Mouse (Mus musculus) neutrophil, adult 5-6 weeks (primary cell): ENCODE results near the gene Ngef. TPM values are rescaled to one million over a fixed set of nuclear protein-coding genes. Genes with fewer than 3 reads are reported as not detected.

Source experiments
- ATAC-seq: fragments of 151-379, 151-347 bp; 2 replicates; pipeline ENCODE4 v1.8.0; 2017; ENCODE audit warnings: mild to moderate bottlenecking, moderate TSS enrichment; ENCODE audit not compliant: insufficient number of reproducible peaks, poor library complexity, low FRiP score, severe bottlenecking; ENCODE audit errors: extremely low read depth
- total RNA-seq: library from RNA; stranded (forward); fragments of 200-1000 nt; gene quantifications from 2 replicates; pipeline ENCODE4 v1.2.3, GENCODE M21; 2017

Ngef gene
- total RNA-seq, 1 experiment from 2014 or later: not detected

DNA sequence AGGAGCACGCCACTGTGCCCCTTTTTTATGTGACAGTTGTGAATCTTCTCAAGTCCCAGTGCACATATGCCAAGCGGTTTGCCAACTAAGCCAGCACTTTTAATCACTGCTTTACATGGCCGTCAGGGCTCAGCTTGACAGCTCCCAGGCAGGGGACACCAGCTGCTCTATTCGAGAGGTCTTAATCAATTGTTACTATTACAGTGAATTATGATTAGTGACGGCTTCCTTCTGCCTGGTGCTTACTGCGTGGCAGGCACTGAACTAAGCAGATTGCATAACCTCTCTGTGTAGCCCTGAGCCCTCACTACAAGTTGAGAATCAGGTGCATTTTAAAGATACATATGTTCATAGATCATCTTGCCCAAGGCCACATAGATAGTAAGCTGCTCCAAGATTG, 683 bp upstream of the Ngef start:
- no peak for ATAC-seq

GRCm38 (mm10) chr1:87573261-87573660, 409 bp downstream of the Ngef start:
- no peak for ATAC-seq

GRCm38 (mm10) chr1:87568398-87568797, 5.3 kb downstream of the Ngef start:
- ATAC-seq: peak; percentile 41; the same call in 1 of the 2 replicates

GRCm38 (mm10) chr1:87565760-87566159, 7.9 kb downstream of the Ngef start:
- no peak for ATAC-seq

- no peak for ATAC-seq
Measured at GRCm38 (mm10) chr1:87562967-87563366, 10.7 kb downstream of the Ngef start.

- no peak for ATAC-seq
Measured at GRCm38 (mm10) chr1:87553586-87553985, 20.1 kb downstream of the Ngef start.

GRCm38 (mm10) chr1:87551008-87551407, 22.7 kb downstream of the Ngef start:
- ATAC-seq: no peak

- ATAC-seq: no peak
Measured at GRCm38 (mm10) chr1:87541614-87542013, 32.1 kb downstream of the Ngef start.

DNA sequence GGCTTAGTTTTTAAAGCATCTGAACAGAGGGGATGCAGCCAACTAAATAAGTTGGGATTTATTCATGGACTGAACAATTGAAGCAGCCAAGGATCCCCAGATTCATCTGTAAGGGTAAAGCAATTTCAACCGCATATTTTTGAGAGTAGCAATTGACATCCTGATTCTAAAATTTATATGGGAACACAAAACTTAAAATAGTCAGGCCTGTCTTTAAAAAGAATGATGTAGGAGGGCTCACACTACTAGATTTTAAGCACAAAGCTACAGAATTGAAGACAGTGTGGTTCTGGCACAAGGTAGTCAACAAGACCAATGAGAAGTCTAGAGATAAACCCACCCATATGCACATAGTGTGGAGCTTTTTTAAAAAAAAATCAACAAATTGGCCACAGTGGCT, 36.7 kb downstream of the Ngef start:
- ATAC-seq: no peak

DNA sequence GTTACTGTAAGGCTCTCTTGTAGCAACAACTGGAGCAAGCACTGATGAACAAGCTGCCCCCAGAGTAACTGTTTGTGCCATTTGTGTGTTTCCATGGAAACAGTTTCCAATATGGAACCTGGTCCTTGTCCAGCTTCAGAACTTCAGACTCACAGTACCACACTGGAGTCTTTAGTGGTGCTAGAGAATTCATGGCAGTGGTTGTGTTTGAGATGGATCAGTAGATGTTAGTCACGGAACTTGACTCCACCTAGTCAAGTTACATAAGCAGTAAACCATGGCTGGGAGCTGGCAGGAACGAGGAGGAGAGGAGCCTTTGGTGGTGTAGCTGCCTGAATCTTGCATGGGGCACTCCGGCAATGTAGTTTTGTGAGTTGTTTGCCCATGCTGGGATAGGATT, 39.6 kb downstream of the Ngef start:
- no peak for ATAC-seq

GRCm38 (mm10) chr1:87532346-87532745, 41.3 kb downstream of the Ngef start:
- no peak for ATAC-seq

DNA sequence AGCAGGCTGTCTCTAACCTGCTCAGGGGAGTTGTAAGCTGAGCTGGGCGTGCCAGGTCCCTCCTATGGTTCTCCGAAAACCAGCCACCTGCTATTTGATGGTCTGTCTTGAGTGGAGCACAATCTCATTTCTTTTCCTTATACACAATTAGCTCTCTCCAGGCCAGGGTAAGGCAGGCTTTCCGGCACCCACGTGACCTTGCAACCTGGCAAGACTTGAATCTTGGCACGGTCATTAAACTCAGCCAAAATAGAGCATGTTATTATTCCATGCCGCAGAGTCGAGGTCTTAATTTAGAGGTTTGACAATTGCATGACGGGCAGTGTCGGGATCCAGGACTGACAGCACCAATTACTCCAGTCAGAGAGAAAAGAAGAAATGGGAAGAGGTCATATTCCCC, 46.5 kb downstream of the Ngef start:
- ATAC-seq: no peak

DNA sequence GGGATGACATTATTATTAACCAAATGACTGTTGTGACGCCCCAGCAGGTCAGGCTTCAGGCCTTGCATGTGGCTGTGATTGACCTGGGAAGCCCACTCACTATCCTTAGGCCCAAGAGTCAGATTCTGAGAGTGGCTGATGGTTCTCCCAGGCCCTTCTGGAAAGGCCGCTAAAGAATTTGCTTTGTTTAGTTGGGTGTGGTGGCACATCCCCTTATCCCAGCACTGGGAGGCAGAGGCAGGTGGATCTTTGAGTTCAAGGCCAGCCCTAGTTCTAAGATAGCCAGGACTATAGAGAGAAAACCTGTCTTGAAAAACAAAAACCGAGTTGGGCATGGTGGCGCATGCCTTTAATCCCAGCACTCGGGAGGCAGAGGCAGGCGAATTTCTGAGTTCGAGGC, 48.6 kb downstream of the Ngef start:
- no peak for ATAC-seq

DNA sequence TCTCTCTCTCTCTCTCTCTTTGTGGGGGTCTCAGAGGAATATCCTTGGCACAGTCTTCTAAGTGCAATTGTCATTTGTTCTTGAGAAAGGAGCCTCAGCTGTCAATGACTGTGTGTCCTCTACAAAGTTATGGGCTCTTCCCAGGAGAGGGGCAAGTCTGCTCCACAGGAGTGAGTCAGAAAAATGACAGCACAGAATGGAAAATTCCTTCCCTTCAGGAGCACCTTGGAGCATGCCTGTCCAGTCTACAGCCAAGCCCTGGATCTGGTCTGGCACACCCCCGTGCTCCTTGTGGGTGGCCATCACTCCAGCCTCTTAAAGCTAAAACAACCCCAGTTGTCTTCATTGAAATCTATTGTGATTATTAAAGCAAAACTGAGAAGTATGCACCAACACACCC, 52.1 kb downstream of the Ngef start:
- no peak for ATAC-seq

DNA sequence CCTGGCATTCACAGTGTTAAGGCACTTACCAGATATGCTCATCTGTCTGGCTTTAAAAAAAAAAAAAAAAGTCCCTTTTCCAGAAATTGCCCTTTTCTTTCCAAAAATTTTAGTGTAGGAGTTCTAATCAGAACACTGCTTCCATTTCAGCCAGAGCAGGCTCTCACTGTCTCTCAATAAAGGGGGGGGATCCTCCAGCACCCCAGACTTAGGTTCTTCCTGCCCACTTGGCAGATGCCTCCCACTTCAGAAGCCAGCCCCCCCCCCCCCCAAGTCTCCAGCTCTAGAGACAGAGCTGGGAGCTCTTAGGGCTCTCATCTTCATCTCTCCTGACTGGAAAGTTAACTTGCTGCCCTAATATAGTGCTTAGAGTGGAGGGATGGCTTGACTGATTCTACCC, 53.2 kb downstream of the Ngef start:
- no peak for ATAC-seq

DNA sequence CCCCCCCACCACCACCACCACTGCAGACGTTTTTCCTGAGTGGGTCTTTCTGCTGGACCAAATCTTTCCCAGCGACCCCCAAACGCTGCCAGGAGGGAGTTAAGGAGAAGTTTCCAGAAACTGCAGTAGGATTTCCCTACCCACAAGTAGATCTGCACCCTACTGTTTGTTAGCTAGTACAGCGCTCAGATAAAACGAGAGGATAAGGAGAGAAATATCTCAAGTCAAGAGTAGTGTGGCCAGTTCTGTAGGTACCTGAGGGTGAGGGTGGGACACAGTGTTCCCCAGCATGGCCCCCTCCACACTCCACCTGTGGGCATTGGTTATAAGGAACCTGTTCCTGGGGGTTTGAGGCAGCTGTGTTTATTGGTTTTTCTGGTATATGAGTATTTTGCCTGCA, 62.8 kb downstream of the Ngef start:
- no peak for ATAC-seq

DNA sequence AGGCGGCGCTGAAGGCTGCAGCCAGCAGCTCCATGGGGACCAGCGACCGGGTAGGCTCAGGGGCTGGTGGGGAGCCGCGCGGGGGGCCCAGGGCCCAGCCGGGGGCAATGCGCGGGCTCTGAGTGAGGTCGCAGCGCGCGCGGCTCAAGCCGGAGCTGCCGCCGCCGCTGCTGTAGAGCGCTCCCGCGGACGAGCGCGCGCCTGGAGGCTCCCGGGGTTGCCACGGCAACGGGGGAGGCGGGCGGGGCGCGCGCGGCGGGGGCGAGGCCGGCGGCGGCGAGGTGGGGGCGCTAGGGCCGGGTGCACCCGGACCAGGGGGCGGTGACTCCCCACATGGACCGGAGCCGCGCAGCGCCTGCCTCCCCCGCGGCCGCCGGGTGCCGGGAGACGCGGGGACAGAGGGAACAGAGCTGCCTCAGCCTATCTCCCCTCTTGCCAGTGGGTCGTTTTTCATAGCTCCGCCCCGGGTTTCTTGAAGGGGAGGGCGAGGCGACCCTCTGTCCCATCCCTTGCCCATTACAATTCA, 63.4 kb downstream of the Ngef start:
- no peak for ATAC-seq

GRCm38 (mm10) chr1:87509561-87510165, 64.0 kb downstream of the Ngef start, which contains the start of gene Neu2:
Gene Neu2 (plus strand): TSS chr1:87509889.
- ATAC-seq: no peak

GRCm38 (mm10) chr1:87508591-87509560, 64.8 kb downstream of the Ngef start:
- no peak for ATAC-seq

- ATAC-seq: no peak
Measured at GRCm38 (mm10) chr1:87507857-87508256, 65.8 kb downstream of the Ngef start.
